Mouse (Mus musculus) heart, adult 2 months (tissue): ENCODE data around the gene Ip6k1. TPM values are rescaled to one million over a fixed set of nuclear protein-coding genes. Genes with fewer than 3 reads are reported as not detected.

Experiments
- DNase-seq, 2 experiments: peaks; one replicate each; pipeline ENCODE4 v3.0.0; 2021
- H3K27ac ChIP-seq: fragments of 200-600 bp; 2 replicates; pipeline ENCODE4 v1.8.1; 2022
- H3K27me3 ChIP-seq: fragments of 200-500 bp; 2 replicates; pipeline ENCODE4 v1.6.1; 2012; ENCODE audit warnings: mild to moderate bottlenecking, low read length, inconsistent platforms, mixed read lengths; ENCODE audit not compliant: control insufficient read depth, insufficient read depth
- H3K36me3 ChIP-seq: fragments of 200-500 bp; 2 replicates; pipeline ENCODE4 v1.6.1; 2012; ENCODE audit warnings: low read length, inconsistent platforms; ENCODE audit not compliant: control insufficient read depth, insufficient read depth
- H3K4me1 ChIP-seq: fragments of 200-500 bp; 2 replicates; pipeline ENCODE4 v1.6.1; 2011; ENCODE audit warnings: low read length; ENCODE audit not compliant: control insufficient read depth, insufficient read depth
- H3K4me3 ChIP-seq: fragments of 200-600 bp; 2 replicates; pipeline ENCODE4 v1.8.1; 2022
- H3K79me2 ChIP-seq: fragments of 200-500 bp; replicated peaks from 2 replicates; pipeline ENCODE4 v1.6.1; 2012; ENCODE audit warnings: mild to moderate bottlenecking, inconsistent platforms, low read length, moderate library complexity, mixed read lengths; ENCODE audit not compliant: control insufficient read depth, insufficient read depth
- H3K9ac ChIP-seq: fragments of 200-500 bp; 2 replicates; pipeline ENCODE4 v1.6.1; 2012; ENCODE audit warnings: low read depth, mild to moderate bottlenecking, control low read depth, inconsistent platforms, low read length, mixed read lengths
- CTCF ChIP-seq: fragments of 200-600 bp; IDR thresholded peaks from 2 replicates; pipeline ENCODE4 v1.8.1; 2022; ENCODE audit warnings: antibody characterized with exemption, mild to moderate bottlenecking, moderate library complexity
- EP300 ChIP-seq: fragments of 200-500 bp; IDR thresholded peaks from 2 replicates; pipeline ENCODE4 v1.6.1; 2011; ENCODE audit warnings: low read depth, low read length, control low read depth; ENCODE audit not compliant: insufficient read depth
- POLR2A ChIP-seq: fragments of 200-500 bp; IDR thresholded peaks from 2 replicates; pipeline ENCODE4 v1.6.1; 2011; ENCODE audit warnings: mild to moderate bottlenecking, low read depth, low read length, control low read depth; ENCODE audit not compliant: insufficient read depth
- WGBS: fragments of 180-500 bp; shearing (Covaris S2); methylation state at CpG from one replicate; pipeline ENCODE4 v1.1.7; 2018; 5-methylcytosine and 5-hydroxymethylcytosine counted together
- intact Hi-C: fragments of 180-260 bp; cut with DNase I; formaldehyde crosslinking; loops from one replicate; pipeline ENCODE4 v1.15.1; 2025
- polyA plus RNA-seq: library from polyadenylated mRNA; depleted of rRNA; stranded (reverse); fragments of >200 nt; gene quantifications from 2 replicates; pipeline ENCODE4 v1.2.3, GENCODE M21; 2012
- total RNA-seq, 2 experiments: library from RNA; stranded (reverse); gene quantifications; 2 replicates each; pipeline ENCODE4 v1.2.3; 2021

Ip6k1 gene
- total and polyA plus RNA-seq, 3 experiments = 30.9 to 46.0 (median 39.8) TPM

- 38% methylated on average over 9 of the region's 9 CpGs for WGBS
- peak; percentile 41 to 53 for DNase-seq
- H3K27me3 ChIP-seq = no peaks in the 10 kb centered on the region
- H3K4me3 ChIP-seq = peak overlapping the region; percentile 94
- intact Hi-C loops = no loop called here
- peaks cover 22% of the 10 kb centered on the region for H3K4me1 ChIP-seq
- H3K27ac ChIP-seq = peak overlapping the region; percentile 97
- peak overlapping the region; percentile 81 for H3K9ac ChIP-seq
- H3K36me3 ChIP-seq = no peaks in the 10 kb centered on the region; the same call in 1 of the 2 replicates
- H3K79me2 ChIP-seq = no peaks in the 10 kb centered on the region
- TF ChIP-seq POLR2A (no peak), EP300 (no peak), CTCF (no peak)
Measured at GRCm38 (mm10) chr9:107984754-107985055, 17.6 kb upstream of the Ip6k1 start.

GRCm38 (mm10) chr9:107985131-107986119 lies 16.9 kb upstream of the Ip6k1 start, which contains the start of gene Inka1:
Gene Inka1, minus strand, starts transcription at chr9:107985879.
- Histone ChIP-seq H3K27me3 (no peaks in the 10 kb centered on the region), H3K36me3 (no peaks in the 10 kb centered on the region; the same call in 1 of the 2 replicates), H3K9ac (peak within 1 kb of the TSS; percentile 81), H3K27ac (peak within 1 kb of the TSS; percentile 97), H3K4me3 (peak within 1 kb of the TSS; percentile 94), H3K4me1 (peaks cover 19% of the 10 kb centered on the region), H3K79me2 (no peaks in the 10 kb centered on the region)
- peak; percentile 96 for DNase-seq
- 2% methylated on average over 58 of the region's 58 CpGs for WGBS
- intact Hi-C loops = loop anchor here (1.0 to 2.0 kb wide), 3 partner anchors 22 to 81 kb away; partner anchors contain the start of gene Amigo3
- TF ChIP-seq EP300 (0 out of 2 replicates have a peak, but pooled peaks have one; percentile 50), POLR2A (peak; percentile 93), CTCF (peak; percentile 24; the same call in 1 of the 2 replicates)

GRCm38 (mm10) chr9:107986376-107986775 lies 15.9 kb upstream of the Ip6k1 start:
- no peaks in the 10 kb centered on the region for H3K79me2 ChIP-seq
- H3K36me3 ChIP-seq = no peaks in the 10 kb centered on the region; the same call in 1 of the 2 replicates
- no peak overlapping the region for H3K9ac ChIP-seq
- H3K27me3 ChIP-seq = no peaks in the 10 kb centered on the region
- TF ChIP-seq POLR2A (0 out of 2 replicates have a peak, but pooled peaks have one; percentile 13), CTCF (peak; percentile 90), EP300 (peak; percentile 98)
- intact Hi-C loops = loop anchor here (1.0 to 2.0 kb wide), 3 partner anchors 23 to 82 kb away; partner anchors contain the start of gene Amigo3
- peaks cover 12% of the 10 kb centered on the region for H3K4me1 ChIP-seq
- peak; percentile 87 for DNase-seq
- H3K4me3 ChIP-seq = peak overlapping the region; percentile 94
- 2% methylated on average over 18 of the region's 18 CpGs for WGBS
- peak overlapping the region; percentile 97 for H3K27ac ChIP-seq

- H3K4me1 ChIP-seq = peaks cover 3% of the 10 kb centered on the region
- H3K27me3 ChIP-seq = no peaks in the 10 kb centered on the region
- no peak overlapping the region for H3K27ac ChIP-seq
- H3K79me2 ChIP-seq = no peaks in the 10 kb centered on the region
- no peak for DNase-seq
- no peak overlapping the region for H3K4me3 ChIP-seq
- no peak for TF ChIP-seq EP300
- no peak for TF ChIP-seq POLR2A
- no peak for TF ChIP-seq CTCF
- WGBS = 50% methylated on average over 3 of the region's 3 CpGs
- no peaks in the 10 kb centered on the region; the same call in 1 of the 2 replicates for H3K36me3 ChIP-seq
- intact Hi-C loops = loop anchor here (2.0 kb wide), 2 partner anchors 65 to 83 kb away; partner anchors contain the start of gene Amigo3
- H3K9ac ChIP-seq = no peak overlapping the region
Measured at GRCm38 (mm10) chr9:107987950-107988349, 14.4 kb upstream of the Ip6k1 start.

- no peak within 1 kb of the TSS for H3K9ac ChIP-seq
- WGBS = 73% methylated on average over 2 of the region's 2 CpGs
- no peak within 1 kb of the TSS for H3K4me3 ChIP-seq
- DNase-seq = no peak
- H3K27ac ChIP-seq = no peak within 1 kb of the TSS
- no peaks in the 10 kb centered on the region; the same call in 1 of the 2 replicates for H3K4me1 ChIP-seq
- H3K36me3 ChIP-seq = no peaks in the 10 kb centered on the region
- no peaks in the 10 kb centered on the region for H3K79me2 ChIP-seq
- TF ChIP-seq CTCF = no peak
- TF ChIP-seq EP300 = no peak
- TF ChIP-seq POLR2A = no peak
- intact Hi-C loops = no loop called here
- no peaks in the 10 kb centered on the region for H3K27me3 ChIP-seq
Measured at GRCm38 (mm10) chr9:107992197-107992596, 10.1 kb upstream of the Ip6k1 start, which contains the start of gene Cdhr4. Gene Cdhr4, plus strand, starts transcription at chr9:107992497.
